Mouse (Mus musculus) midbrain, embryonic 12.5 days (tissue): ENCODE measurements at regions not wholly inside any gene's neighbourhood (a gene's known extent, or its start where the extent isn't known, plus 50 kb on each side); places are given as distances from the start of the nearest gene placed in this dataset.

Experiments
- ATAC-seq: fragments of 200-750 bp; cut with Nextera tagmentation; 2 replicates; pipeline ENCODE4 v1.8.0; 2017; ENCODE audit warnings: low read depth, moderate TSS enrichment, moderate library complexity; ENCODE audit not compliant: low FRiP score
- H3K27ac ChIP-seq: fragments of 300-500 bp; sonication (generic); replicated peaks from 2 replicates; pipeline ENCODE4 v1.5.1; 2016; ENCODE audit warnings: mild to moderate bottlenecking
- H3K27me3 ChIP-seq: fragments of 300-500 bp; sonication (generic); 2 replicates; pipeline ENCODE4 v1.6.1; 2016; ENCODE audit warnings: mild to moderate bottlenecking
- H3K36me3 ChIP-seq: fragments of 300-500 bp; sonication (generic); 2 replicates; pipeline ENCODE4 v1.6.1; 2016
- H3K4me1 ChIP-seq: fragments of 300-500 bp; sonication (generic); 2 replicates; pipeline ENCODE4 v1.6.1; 2016
- H3K4me2 ChIP-seq: fragments of 300-500 bp; sonication (generic); replicated peaks from 2 replicates; pipeline ENCODE4 v1.6.1; 2016; ENCODE audit warnings: mild to moderate bottlenecking, moderate library complexity
- H3K4me3 ChIP-seq: fragments of 300-500 bp; sonication (generic); 2 replicates; pipeline ENCODE4 v1.5.1; 2016; ENCODE audit warnings: mild to moderate bottlenecking
- H3K9ac ChIP-seq: fragments of 300-500 bp; sonication (generic); replicated peaks from 2 replicates; pipeline ENCODE4 v1.6.1; 2016; ENCODE audit warnings: mild to moderate bottlenecking, moderate library complexity
- H3K9me3 ChIP-seq: fragments of 300-500 bp; sonication (generic); 2 replicates; pipeline ENCODE4 v1.6.1; 2016; ENCODE audit warnings: mild to moderate bottlenecking
- WGBS: fragments of 180-500 bp; shearing (Covaris S2); methylation state at CpG from one replicate; pipeline ENCODE4 v1.1.7; 2016; 5-methylcytosine and 5-hydroxymethylcytosine counted together

GRCm38 (mm10) chr12:6930726-6931125 is 1046.7 kb upstream of the Apob start:
- no peak overlapping the region for H3K27ac ChIP-seq
- no peak overlapping the region for H3K4me3 ChIP-seq
- H3K4me1 ChIP-seq = no peaks in the 10 kb centered on the region
- 60% methylated on average over 5 of the region's 5 CpGs for WGBS
- H3K4me2 ChIP-seq = no peak overlapping the region
- no peak for ATAC-seq
- H3K9ac ChIP-seq = no peak overlapping the region
- H3K9me3 ChIP-seq = no peaks in the 10 kb centered on the region
- H3K27me3 ChIP-seq = no peaks in the 10 kb centered on the region
- H3K36me3 ChIP-seq = no peaks in the 10 kb centered on the region

- ATAC-seq = no peak
- no peak overlapping the region for H3K4me2 ChIP-seq
These were observed 1020.8 kb upstream of the Apob start for GRCm38 (mm10) chr12:6956638-6957037.

GRCm38 (mm10) chr12:6984664-6985063 is 992.8 kb upstream of the Apob start:
- Histone ChIP-seq H3K4me3 (no peak overlapping the region), H3K9me3 (no peaks in the 10 kb centered on the region), H3K27ac (no peak overlapping the region), H3K4me2 (no peak overlapping the region), H3K9ac (no peak overlapping the region), H3K4me1 (no peaks in the 10 kb centered on the region), H3K36me3 (no peaks in the 10 kb centered on the region), H3K27me3 (no peaks in the 10 kb centered on the region)
- no peak for ATAC-seq
- WGBS = 80% methylated on average over 4 of the region's 4 CpGs

More at GRCm38 (mm10) chr12:6956638-6957037, 1020.8 kb upstream of the Apob start:
- no peaks in the 10 kb centered on the region for H3K36me3 ChIP-seq
- H3K4me1 ChIP-seq = no peaks in the 10 kb centered on the region
- H3K27me3 ChIP-seq = no peaks in the 10 kb centered on the region
- H3K9me3 ChIP-seq = no peaks in the 10 kb centered on the region
- no peak overlapping the region for H3K9ac ChIP-seq
- no peak overlapping the region for H3K4me3 ChIP-seq
- H3K27ac ChIP-seq = no peak overlapping the region
- 77% methylated on average over 3 of the region's 3 CpGs for WGBS

- Histone ChIP-seq H3K27ac (no peak overlapping the region), H3K27me3 (no peaks in the 10 kb centered on the region), H3K9me3 (no peaks in the 10 kb centered on the region), H3K4me1 (peaks cover 7% of the 10 kb centered on the region; the same call in 1 of the 2 replicates), H3K4me2 (no peak overlapping the region), H3K9ac (no peak overlapping the region), H3K4me3 (no peak overlapping the region), H3K36me3 (no peaks in the 10 kb centered on the region)
- 88% methylated on average over 4 of the region's 4 CpGs for WGBS
- no peak for ATAC-seq
These were observed 949.0 kb upstream of the Apob start for GRCm38 (mm10) chr12:7028447-7028846.

GRCm38 (mm10) chr12:7029396-7030065 is 947.9 kb upstream of the Apob start:
- no peak overlapping the region for H3K4me3 ChIP-seq
- H3K27ac ChIP-seq = no peak overlapping the region
- WGBS = 22% methylated on average over 4 of the region's 4 CpGs
- peaks cover 7% of the 10 kb centered on the region; the same call in 1 of the 2 replicates for H3K4me1 ChIP-seq
- no peak overlapping the region for H3K4me2 ChIP-seq
- ATAC-seq = peak; percentile 71
- no peaks in the 10 kb centered on the region for H3K27me3 ChIP-seq
- H3K9ac ChIP-seq = no peak overlapping the region
- no peaks in the 10 kb centered on the region for H3K36me3 ChIP-seq
- no peaks in the 10 kb centered on the region for H3K9me3 ChIP-seq

GRCm38 (mm10) chr12:7050791-7051190 is 926.7 kb upstream of the Apob start:
- no peaks in the 10 kb centered on the region for H3K27me3 ChIP-seq
- no peak overlapping the region for H3K9ac ChIP-seq
- no peaks in the 10 kb centered on the region for H3K36me3 ChIP-seq
- no peaks in the 10 kb centered on the region for H3K4me1 ChIP-seq
- no peak overlapping the region for H3K4me2 ChIP-seq
- no peak overlapping the region for H3K4me3 ChIP-seq
- 93% methylated on average over 3 of the region's 3 CpGs for WGBS
- H3K9me3 ChIP-seq = no peaks in the 10 kb centered on the region
- ATAC-seq = no peak
- no peak overlapping the region for H3K27ac ChIP-seq

- Histone ChIP-seq H3K4me1 (no peaks in the 10 kb centered on the region), H3K27me3 (no peaks in the 10 kb centered on the region), H3K9me3 (no peaks in the 10 kb centered on the region), H3K4me2 (no peak overlapping the region), H3K4me3 (no peak overlapping the region), H3K27ac (no peak overlapping the region), H3K9ac (no peak overlapping the region), H3K36me3 (no peaks in the 10 kb centered on the region)
- no peak for ATAC-seq
- WGBS = 86% methylated on average over 2 of the region's 2 CpGs
These were observed 922.9 kb upstream of the Apob start for GRCm38 (mm10) chr12:7054575-7054974.

GRCm38 (mm10) chr12:7094582-7094981 is 882.9 kb upstream of the Apob start:
- no peak for ATAC-seq
- Histone ChIP-seq H3K9ac (no peak overlapping the region), H3K36me3 (no peaks in the 10 kb centered on the region), H3K4me3 (no peak overlapping the region), H3K9me3 (no peaks in the 10 kb centered on the region), H3K27me3 (no peaks in the 10 kb centered on the region), H3K4me2 (no peak overlapping the region), H3K4me1 (no peaks in the 10 kb centered on the region), H3K27ac (no peak overlapping the region)
- WGBS = 87% methylated on average over 4 of the region's 4 CpGs

- Histone ChIP-seq H3K36me3 (no peaks in the 10 kb centered on the region), H3K4me3 (no peak overlapping the region), H3K9me3 (no peaks in the 10 kb centered on the region), H3K4me1 (no peaks in the 10 kb centered on the region), H3K9ac (no peak overlapping the region), H3K4me2 (no peak overlapping the region), H3K27me3 (no peaks in the 10 kb centered on the region), H3K27ac (no peak overlapping the region)
- no peak for ATAC-seq
- 13% methylated on average over 1 of the region's 1 CpGs for WGBS
These were observed 882.0 kb upstream of the Apob start for GRCm38 (mm10) chr12:7095440-7095839.

- H3K27me3 ChIP-seq = no peaks in the 10 kb centered on the region
- H3K36me3 ChIP-seq = no peaks in the 10 kb centered on the region
- H3K27ac ChIP-seq = no peak overlapping the region
- no peaks in the 10 kb centered on the region for H3K9me3 ChIP-seq
- ATAC-seq = no peak
- no peak overlapping the region for H3K4me2 ChIP-seq
- WGBS = 71% methylated on average over 3 of the region's 3 CpGs
- H3K9ac ChIP-seq = no peak overlapping the region
- H3K4me3 ChIP-seq = no peak overlapping the region
- no peaks in the 10 kb centered on the region for H3K4me1 ChIP-seq
These were observed 881.2 kb upstream of the Apob start for GRCm38 (mm10) chr12:7096221-7096620.

GRCm38 (mm10) chr12:7139044-7139443 is 838.4 kb upstream of the Apob start:
- 85% methylated on average over 3 of the region's 3 CpGs for WGBS
- Histone ChIP-seq H3K27me3 (no peaks in the 10 kb centered on the region), H3K4me2 (no peak overlapping the region), H3K27ac (no peak overlapping the region), H3K9ac (no peak overlapping the region), H3K4me3 (no peak overlapping the region), H3K9me3 (no peaks in the 10 kb centered on the region), H3K36me3 (no peaks in the 10 kb centered on the region), H3K4me1 (no peaks in the 10 kb centered on the region)
- no peak for ATAC-seq
